Mouse (Mus musculus) neural tube, embryonic 11.5 days (tissue): ENCODE results near the gene Unc13b. TPM values are rescaled to one million over a fixed set of nuclear protein-coding genes. Genes with fewer than 3 reads are reported as not detected.

Experiments used
- ATAC-seq: fragments of 200-750 bp; cut with Nextera tagmentation; 2 replicates; pipeline ENCODE4 v1.8.0; 2017; ENCODE audit warnings: moderate number of reproducible peaks, mild to moderate bottlenecking, moderate TSS enrichment, moderate library complexity; ENCODE audit not compliant: insufficient read depth, low FRiP score, low TSS enrichment
- DNase-seq: peaks from one replicate; pipeline ENCODE4 v3.0.0-alpha.2; 2015; ENCODE audit warnings: low spot score
- H3K27ac ChIP-seq: fragments of 300-500 bp; sonication (generic); 2 replicates; pipeline ENCODE4 v1.5.1; 2014; ENCODE audit warnings: low read depth, mild to moderate bottlenecking, low read length
- H3K27me3 ChIP-seq: fragments of 300-500 bp; sonication (generic); 2 replicates; pipeline ENCODE4 v1.6.1; 2014; ENCODE audit warnings: mild to moderate bottlenecking, low read length, mixed read lengths; ENCODE audit not compliant: control insufficient read depth, insufficient read depth
- H3K36me3 ChIP-seq: fragments of 300-500 bp; sonication (generic); 2 replicates; pipeline ENCODE4 v1.6.1; 2014; ENCODE audit warnings: mild to moderate bottlenecking, low read length, moderate library complexity, mixed read lengths; ENCODE audit not compliant: control insufficient read depth, insufficient read depth
- H3K4me1 ChIP-seq: fragments of 300-500 bp; sonication (generic); 2 replicates; pipeline ENCODE4 v1.6.1; 2014; ENCODE audit warnings: low read length, mixed read lengths; ENCODE audit not compliant: control insufficient read depth, insufficient read depth
- H3K4me2 ChIP-seq: fragments of 300-500 bp; sonication (generic); 2 replicates; pipeline ENCODE4 v1.6.1; 2014; ENCODE audit warnings: low read depth, mild to moderate bottlenecking, moderate library complexity
- H3K4me3 ChIP-seq: fragments of 300-500 bp; sonication (generic); 2 replicates; pipeline ENCODE4 v1.5.1; 2014; ENCODE audit warnings: low read depth, low read length
- H3K9ac ChIP-seq: fragments of 300-500 bp; sonication (generic); 2 replicates; pipeline ENCODE4 v1.6.1; 2014; ENCODE audit warnings: mild to moderate bottlenecking, low read length
- H3K9me3 ChIP-seq: fragments of 300-500 bp; sonication (generic); 2 replicates; pipeline ENCODE4 v1.6.1; 2016; ENCODE audit warnings: low read length; ENCODE audit not compliant: control insufficient read depth
- WGBS: fragments of 180-500 bp; shearing (Covaris S2); extraction: QIAGEN DNeasy Blood & Tissue Kit; methylation state at CpG from one replicate; pipeline ENCODE4 v1.1.7; 2014; 5-methylcytosine and 5-hydroxymethylcytosine counted together
- polyA plus RNA-seq: library from polyadenylated mRNA; unstranded; fragments of >200 nt; fragmentation: Nextera tagmentation; extraction: Ambion mirVana; gene quantifications from 2 replicates; pipeline ENCODE4 v1.2.1, GENCODE M21; 2014

Unc13b gene
- polyA plus RNA-seq, 1 experiment from 2014 or later: 18.9 TPM

GRCm38 (mm10) chr4:43206989-43207388 is 148.2 kb downstream of the Unc13b start:
- H3K4me2 ChIP-seq: no peak overlapping the region
- H3K9me3 ChIP-seq: no peaks in the 10 kb centered on the region
- H3K27me3 ChIP-seq: no peaks in the 10 kb centered on the region
- peaks cover 7% of the 10 kb centered on the region; the same call in 1 of the 2 replicates for H3K4me1 ChIP-seq
- no peak overlapping the region for H3K27ac ChIP-seq
- no peak overlapping the region for H3K9ac ChIP-seq
- 86% methylated on average over 5 of the region's 5 CpGs for WGBS
- ATAC-seq: no peak
- H3K36me3 ChIP-seq: no peaks in the 10 kb centered on the region
- H3K4me3 ChIP-seq: no peak overlapping the region
- no peak for DNase-seq

- Histone ChIP-seq H3K27me3 (no peaks in the 10 kb centered on the region), H3K9ac (peak overlapping the region; percentile 54), H3K9me3 (no peaks in the 10 kb centered on the region), H3K4me3 (peak overlapping the region; percentile 22), H3K4me1 (peaks cover 7% of the 10 kb centered on the region; the same call in 1 of the 2 replicates), H3K27ac (0 out of 2 replicates have a peak overlapping the region, but pooled peaks have one; percentile 8), H3K4me2 (peak overlapping the region; percentile 45), H3K36me3 (no peaks in the 10 kb centered on the region)
- 5% methylated on average over 8 of the region's 8 CpGs for WGBS
- DNase-seq (peak; percentile 63), ATAC-seq (no peak)
Measured at GRCm38 (mm10) chr4:43209081-43209579, 150.4 kb downstream of the Unc13b start.

- Histone ChIP-seq H3K4me2 (peak overlapping the region; percentile 45), H3K27ac (no peak overlapping the region), H3K27me3 (no peaks in the 10 kb centered on the region), H3K9me3 (no peaks in the 10 kb centered on the region), H3K9ac (peak overlapping the region; percentile 54; the same call in 1 of the 2 replicates), H3K4me3 (no peak overlapping the region), H3K4me1 (peaks cover 7% of the 10 kb centered on the region; the same call in 1 of the 2 replicates), H3K36me3 (no peaks in the 10 kb centered on the region)
- 50% methylated on average over 6 of the region's 6 CpGs for WGBS
- ATAC-seq (no peak), DNase-seq (no peak)
Measured at GRCm38 (mm10) chr4:43209673-43210072, 150.9 kb downstream of the Unc13b start.

GRCm38 (mm10) chr4:43216491-43216890 is 157.7 kb downstream of the Unc13b start:
- H3K36me3 ChIP-seq: no peaks in the 10 kb centered on the region
- no peaks in the 10 kb centered on the region for H3K4me1 ChIP-seq
- no peak overlapping the region for H3K4me3 ChIP-seq
- no peaks in the 10 kb centered on the region for H3K27me3 ChIP-seq
- 64% methylated on average over 3 of the region's 3 CpGs for WGBS
- no peaks in the 10 kb centered on the region for H3K9me3 ChIP-seq
- H3K27ac ChIP-seq: no peak overlapping the region
- no peak overlapping the region for H3K4me2 ChIP-seq
- ATAC-seq (no peak), DNase-seq (no peak)
- H3K9ac ChIP-seq: no peak overlapping the region

- Histone ChIP-seq H3K9ac (no peak overlapping the region), H3K4me1 (no peaks in the 10 kb centered on the region), H3K27me3 (no peaks in the 10 kb centered on the region), H3K36me3 (no peaks in the 10 kb centered on the region), H3K4me3 (no peak overlapping the region), H3K9me3 (no peaks in the 10 kb centered on the region), H3K4me2 (no peak overlapping the region), H3K27ac (no peak overlapping the region)
- ATAC-seq: no peak
- 88% methylated on average over 1 of the region's 1 CpGs for WGBS
- DNase-seq: no peak
Measured at GRCm38 (mm10) chr4:43217997-43218396, 159.2 kb downstream of the Unc13b start.

- no peaks in the 10 kb centered on the region for H3K4me1 ChIP-seq
- ATAC-seq (no peak), DNase-seq (no peak)
- H3K9me3 ChIP-seq: no peaks in the 10 kb centered on the region
- WGBS: 92% methylated on average over 3 of the region's 3 CpGs
- H3K4me3 ChIP-seq: no peak overlapping the region
- H3K36me3 ChIP-seq: no peaks in the 10 kb centered on the region
- H3K27ac ChIP-seq: no peak overlapping the region
- no peaks in the 10 kb centered on the region for H3K27me3 ChIP-seq
- H3K9ac ChIP-seq: no peak overlapping the region
- no peak overlapping the region for H3K4me2 ChIP-seq
Measured at GRCm38 (mm10) chr4:43231821-43232220, 173.1 kb downstream of the Unc13b start.

- no peak for DNase-seq
- no peak overlapping the region for H3K27ac ChIP-seq
- H3K9me3 ChIP-seq: no peaks in the 10 kb centered on the region
- ATAC-seq: no peak
- no peaks in the 10 kb centered on the region for H3K36me3 ChIP-seq
- no peak overlapping the region for H3K4me3 ChIP-seq
- 88% methylated on average over 1 of the region's 1 CpGs for WGBS
- H3K9ac ChIP-seq: no peak overlapping the region
- H3K4me2 ChIP-seq: no peak overlapping the region
- H3K4me1 ChIP-seq: no peaks in the 10 kb centered on the region
- H3K27me3 ChIP-seq: no peaks in the 10 kb centered on the region
Measured at GRCm38 (mm10) chr4:43232985-43233384, 174.2 kb downstream of the Unc13b start.

- Histone ChIP-seq H3K4me3 (no peak overlapping the region), H3K9me3 (no peaks in the 10 kb centered on the region), H3K27ac (no peak overlapping the region), H3K4me1 (no peaks in the 10 kb centered on the region), H3K9ac (no peak overlapping the region), H3K27me3 (no peaks in the 10 kb centered on the region), H3K4me2 (no peak overlapping the region), H3K36me3 (no peaks in the 10 kb centered on the region)
- DNase-seq: no peak
- 82% methylated on average over 6 of the region's 6 CpGs for WGBS
- ATAC-seq: no peak
Measured at GRCm38 (mm10) chr4:43233489-43233888, 174.7 kb downstream of the Unc13b start.

- 0 out of 2 replicates have a peak, but pooled peaks cover 2% of the 10 kb centered on the region for H3K36me3 ChIP-seq
- 93% methylated on average over 9 of the region's 9 CpGs for WGBS
Measured at GRCm38 (mm10) chr4:43236898-43237297, 178.1 kb downstream of the Unc13b start.

More at GRCm38 (mm10) chr4:43236898-43237297, 178.1 kb downstream of the Unc13b start:
- Histone ChIP-seq H3K4me3 (no peak overlapping the region), H3K4me2 (no peak overlapping the region), H3K27me3 (no peaks in the 10 kb centered on the region), H3K9me3 (no peaks in the 10 kb centered on the region), H3K27ac (no peak overlapping the region), H3K9ac (no peak overlapping the region), H3K4me1 (no peaks in the 10 kb centered on the region)
- no peak for ATAC-seq
- no peak for DNase-seq
